Mouse (Mus musculus): ENCODE measurements at regions not wholly inside any gene's neighbourhood (a gene's known extent, or its start where the extent isn't known, plus 50 kb on each side); places are given as distances from the start of the nearest gene placed in this dataset.

- H3K9me3 ChIP-seq (ENCODE audit: low read depth, low read length), result no peaks in the 10 kb centered on the region
- WGBS, result 15% methylated on average over 1 of the region's 1 CpGs
- no peak overlapping the region for H3K27ac ChIP-seq (ENCODE audit: low read depth)
- H3K4me3 ChIP-seq (ENCODE audit: low read depth, low read length), result no peak overlapping the region
- no peaks in the 10 kb centered on the region for H3K4me1 ChIP-seq (ENCODE audit: insufficient read depth)
- TF ChIP-seq CTCF (IDR thresholded peaks at IDR 0.05; ENCODE audit: low read depth), result no peak
- no peaks in the 10 kb centered on the region for H3K36me3 ChIP-seq (ENCODE audit: insufficient read depth)
- ATAC-seq (ENCODE audit: insufficient read depth), result no peak
- DNase-seq, result no peak
- H3K27me3 ChIP-seq (ENCODE audit: insufficient read depth, low read length), result no peaks in the 10 kb centered on the region
- H3K4me2 ChIP-seq, result no peak overlapping the region
- no peak overlapping the region for H3K9ac ChIP-seq
Measured at GRCm38 (mm10) chr4:89057135-89057534, 79.8 kb upstream of the Mtap start.

- no peaks in the 10 kb centered on the region for H3K9me3 ChIP-seq (ENCODE audit: low read depth, low read length)
- no peak overlapping the region for H3K4me2 ChIP-seq
- H3K4me1 ChIP-seq (ENCODE audit: insufficient read depth), result no peaks in the 10 kb centered on the region
- H3K36me3 ChIP-seq (ENCODE audit: insufficient read depth), result no peaks in the 10 kb centered on the region
- H3K27me3 ChIP-seq (ENCODE audit: insufficient read depth, low read length), result no peaks in the 10 kb centered on the region
- WGBS, result 85% methylated on average over 3 of the region's 3 CpGs
- no peak overlapping the region for H3K4me3 ChIP-seq (ENCODE audit: low read depth, low read length)
- no peak overlapping the region for H3K9ac ChIP-seq
- H3K27ac ChIP-seq (ENCODE audit: low read depth), result no peak overlapping the region
- TF ChIP-seq CTCF (IDR thresholded peaks at IDR 0.05; ENCODE audit: low read depth), result no peak
- DNase-seq, result no peak
- ATAC-seq (ENCODE audit: insufficient read depth), result no peak
Measured at GRCm38 (mm10) chr4:89055969-89056368, 81.0 kb upstream of the Mtap start.

GRCm38 (mm10) chr4:89053606-89054005 lies 83.3 kb upstream of the Mtap start:
- Histone ChIP-seq H3K36me3 (ENCODE audit: insufficient read depth) (no peaks in the 10 kb centered on the region), H3K27me3 (ENCODE audit: insufficient read depth, low read length) (no peaks in the 10 kb centered on the region), H3K9me3 (ENCODE audit: low read depth, low read length) (no peaks in the 10 kb centered on the region), H3K4me2 (no peak overlapping the region), H3K4me3 (ENCODE audit: low read depth, low read length) (no peak overlapping the region), H3K4me1 (ENCODE audit: insufficient read depth) (no peaks in the 10 kb centered on the region), H3K27ac (ENCODE audit: low read depth) (no peak overlapping the region), H3K9ac (no peak overlapping the region)
- WGBS, result 48% methylated on average over 6 of the region's 6 CpGs
- ATAC-seq (ENCODE audit: insufficient read depth) (no peak), DNase-seq (no peak)
- TF ChIP-seq CTCF (IDR thresholded peaks at IDR 0.05; ENCODE audit: low read depth), result no peak

GRCm38 (mm10) chr4:89051897-89052296 lies 85.0 kb upstream of the Mtap start:
- ATAC-seq (ENCODE audit: insufficient read depth) (no peak), DNase-seq (no peak)
- Histone ChIP-seq H3K27ac (ENCODE audit: low read depth) (no peak overlapping the region), H3K9me3 (ENCODE audit: low read depth, low read length) (no peaks in the 10 kb centered on the region), H3K27me3 (ENCODE audit: insufficient read depth, low read length) (no peaks in the 10 kb centered on the region), H3K4me2 (no peak overlapping the region), H3K4me3 (ENCODE audit: low read depth, low read length) (no peak overlapping the region), H3K4me1 (ENCODE audit: insufficient read depth) (no peaks in the 10 kb centered on the region), H3K36me3 (ENCODE audit: insufficient read depth) (no peaks in the 10 kb centered on the region), H3K9ac (no peak overlapping the region)
- TF ChIP-seq CTCF (IDR thresholded peaks at IDR 0.05; ENCODE audit: low read depth), result no peak
- WGBS, result 60% methylated on average over 5 of the region's 5 CpGs

GRCm38 (mm10) chr4:89050551-89051199 lies 86.2 kb upstream of the Mtap start:
- H3K27ac ChIP-seq (ENCODE audit: low read depth), result no peak overlapping the region
- no peaks in the 10 kb centered on the region for H3K27me3 ChIP-seq (ENCODE audit: insufficient read depth, low read length)
- H3K36me3 ChIP-seq (ENCODE audit: insufficient read depth), result no peaks in the 10 kb centered on the region
- H3K9me3 ChIP-seq (ENCODE audit: low read depth, low read length), result no peaks in the 10 kb centered on the region
- WGBS, result 70% methylated on average over 4 of the region's 4 CpGs
- no peaks in the 10 kb centered on the region for H3K4me1 ChIP-seq (ENCODE audit: insufficient read depth)
- no peak for DNase-seq
- H3K4me2 ChIP-seq, result no peak overlapping the region
- H3K4me3 ChIP-seq (ENCODE audit: low read depth, low read length), result no peak overlapping the region
- ATAC-seq (ENCODE audit: insufficient read depth), result no peak
- no peak overlapping the region for H3K9ac ChIP-seq
- TF ChIP-seq CTCF (IDR thresholded peaks at IDR 0.05; ENCODE audit: low read depth), result no peak

- no peak for DNase-seq
- Histone ChIP-seq H3K4me1 (ENCODE audit: insufficient read depth) (no peaks in the 10 kb centered on the region), H3K9me3 (ENCODE audit: low read depth, low read length) (no peaks in the 10 kb centered on the region), H3K4me3 (ENCODE audit: low read depth, low read length) (no peak overlapping the region), H3K27me3 (ENCODE audit: insufficient read depth, low read length) (no peaks in the 10 kb centered on the region), H3K4me2 (no peak overlapping the region), H3K27ac (ENCODE audit: low read depth) (no peak overlapping the region), H3K36me3 (ENCODE audit: insufficient read depth) (no peaks in the 10 kb centered on the region), H3K9ac (no peak overlapping the region)
- TF ChIP-seq CTCF (IDR thresholded peaks at IDR 0.05; ENCODE audit: low read depth), result no peak
- ATAC-seq (ENCODE audit: insufficient read depth), result no peak
- WGBS, result 59% methylated on average over 7 of the region's 7 CpGs
Measured at GRCm38 (mm10) chr4:89049592-89050440, 87.1 kb upstream of the Mtap start.

- H3K4me2 ChIP-seq, result no peak overlapping the region
- no peaks in the 10 kb centered on the region for H3K9me3 ChIP-seq (ENCODE audit: low read depth, low read length)
- no peak overlapping the region for H3K27ac ChIP-seq (ENCODE audit: low read depth)
- no peak for ATAC-seq (ENCODE audit: insufficient read depth)
- DNase-seq, result no peak
- H3K27me3 ChIP-seq (ENCODE audit: insufficient read depth, low read length), result no peaks in the 10 kb centered on the region
- H3K9ac ChIP-seq, result no peak overlapping the region
- H3K4me1 ChIP-seq (ENCODE audit: insufficient read depth), result no peaks in the 10 kb centered on the region
- no peak for TF ChIP-seq CTCF (IDR thresholded peaks at IDR 0.05; ENCODE audit: low read depth)
- H3K4me3 ChIP-seq (ENCODE audit: low read depth, low read length), result no peak overlapping the region
- no peaks in the 10 kb centered on the region for H3K36me3 ChIP-seq (ENCODE audit: insufficient read depth)
Measured at GRCm38 (mm10) chr4:89044516-89044915, 92.4 kb upstream of the Mtap start.

Measured in lung, embryonic 14.5 days (tissue).